Mouse (Mus musculus) embryonic facial prominence, embryonic 12.5 days (tissue): ENCODE results near the gene Fam50b. TPM values are rescaled to one million over a fixed set of nuclear protein-coding genes. Genes with fewer than 3 reads are reported as not detected.

Source experiments
- ATAC-seq: fragments of 200-750 bp; cut with Nextera tagmentation; 2 replicates; pipeline ENCODE4 v1.8.0; 2017; ENCODE audit not compliant: insufficient number of reproducible peaks, insufficient read depth, low FRiP score, low TSS enrichment
- H3K27ac ChIP-seq: fragments of 300-500 bp; sonication (generic); 2 replicates; pipeline ENCODE4 v1.5.1; 2016; ENCODE audit warnings: mild to moderate bottlenecking
- H3K27me3 ChIP-seq: fragments of 300-500 bp; sonication (generic); 2 replicates; pipeline ENCODE4 v1.6.1; 2016; ENCODE audit warnings: mild to moderate bottlenecking, moderate library complexity
- H3K36me3 ChIP-seq: fragments of 300-500 bp; sonication (generic); 2 replicates; pipeline ENCODE4 v1.6.1; 2016; ENCODE audit warnings: mild to moderate bottlenecking
- H3K4me1 ChIP-seq: fragments of 300-500 bp; sonication (generic); 2 replicates; pipeline ENCODE4 v1.6.1; 2016
- H3K4me2 ChIP-seq: fragments of 300-500 bp; sonication (generic); replicated peaks from 2 replicates; pipeline ENCODE4 v1.6.1; 2016; ENCODE audit warnings: mild to moderate bottlenecking, moderate library complexity
- H3K4me3 ChIP-seq: fragments of 300-500 bp; sonication (generic); 2 replicates; pipeline ENCODE4 v1.5.1; 2016; ENCODE audit warnings: mild to moderate bottlenecking
- H3K9ac ChIP-seq: fragments of 300-500 bp; sonication (generic); 2 replicates; pipeline ENCODE4 v1.6.1; 2016; ENCODE audit warnings: mild to moderate bottlenecking, moderate library complexity
- H3K9me3 ChIP-seq: fragments of 300-500 bp; sonication (generic); 2 replicates; pipeline ENCODE4 v1.6.1; 2016; ENCODE audit warnings: mild to moderate bottlenecking, moderate library complexity
- WGBS: fragments of 180-500 bp; shearing (Covaris S2); methylation state at CpG from one replicate; pipeline ENCODE4 v1.1.7; 2016; 5-methylcytosine and 5-hydroxymethylcytosine counted together
- polyA plus RNA-seq: library from polyadenylated mRNA; unstranded; fragments of >200 nt; fragmentation: Nextera tagmentation; extraction: Ambion mirVana; gene quantifications from 2 replicates; pipeline ENCODE4 v1.2.1, GENCODE M21; 2016

The Fam50b gene
- not detected in 2 replicates for polyA plus RNA-seq

GRCm38 (mm10) chr13:34734686-34735085 is at the start of gene Fam50b:
Gene Fam50b, plus strand, starts transcription at chr13:34734850.
- no peaks in the 10 kb centered on the region for H3K9me3 ChIP-seq
- no peak for ATAC-seq
- H3K4me2 ChIP-seq, result no peak within 1 kb of the TSS
- H3K36me3 ChIP-seq, result no peaks in the 10 kb centered on the region
- H3K9ac ChIP-seq, result no peak within 1 kb of the TSS
- no peaks in the 10 kb centered on the region for H3K27me3 ChIP-seq
- WGBS, result 29% methylated on average over 5 of the region's 5 CpGs
- H3K4me3 ChIP-seq, result no peak within 1 kb of the TSS
- no peak within 1 kb of the TSS for H3K27ac ChIP-seq
- no peaks in the 10 kb centered on the region for H3K4me1 ChIP-seq

GRCm38 (mm10) chr13:34685008-34685765 is 49.5 kb upstream of the Fam50b start:
- no peak overlapping the region for H3K4me3 ChIP-seq
- H3K9ac ChIP-seq, result no peak overlapping the region
- no peaks in the 10 kb centered on the region for H3K36me3 ChIP-seq
- H3K4me1 ChIP-seq, result no peaks in the 10 kb centered on the region
- no peak overlapping the region for H3K4me2 ChIP-seq
- no peaks in the 10 kb centered on the region for H3K9me3 ChIP-seq
- no peak overlapping the region for H3K27ac ChIP-seq
- WGBS, result 67% methylated on average over 7 of the region's 7 CpGs
- ATAC-seq, result no peak
- no peaks in the 10 kb centered on the region for H3K27me3 ChIP-seq

DNA sequence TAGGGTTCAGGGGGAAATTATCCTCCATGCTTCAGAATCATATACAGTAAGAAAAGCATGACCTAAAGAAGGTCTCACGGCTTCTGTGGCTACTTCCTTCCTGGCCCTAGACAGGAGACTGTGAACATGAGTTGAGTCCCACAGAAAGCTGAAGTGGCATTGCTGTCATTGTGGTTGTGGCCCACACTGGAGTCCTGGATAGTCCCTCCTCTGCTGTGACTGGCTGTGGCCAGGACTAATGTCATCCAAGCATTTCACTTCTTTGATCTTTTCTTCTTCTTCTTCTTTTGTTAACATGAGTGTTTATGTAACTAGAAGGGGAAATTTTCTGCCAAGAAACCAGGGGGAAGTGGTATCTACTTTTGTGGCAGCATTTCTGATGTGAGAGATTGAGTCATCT is 43.6 kb upstream of the Fam50b start:
- Histone ChIP-seq H3K36me3 (no peaks in the 10 kb centered on the region), H3K27me3 (no peaks in the 10 kb centered on the region), H3K27ac (no peak overlapping the region), H3K9ac (no peak overlapping the region), H3K4me3 (no peak overlapping the region), H3K4me1 (no peaks in the 10 kb centered on the region), H3K9me3 (no peaks in the 10 kb centered on the region), H3K4me2 (no peak overlapping the region)
- ATAC-seq, result no peak
- 87% methylated on average over 1 of the region's 1 CpGs for WGBS

DNA sequence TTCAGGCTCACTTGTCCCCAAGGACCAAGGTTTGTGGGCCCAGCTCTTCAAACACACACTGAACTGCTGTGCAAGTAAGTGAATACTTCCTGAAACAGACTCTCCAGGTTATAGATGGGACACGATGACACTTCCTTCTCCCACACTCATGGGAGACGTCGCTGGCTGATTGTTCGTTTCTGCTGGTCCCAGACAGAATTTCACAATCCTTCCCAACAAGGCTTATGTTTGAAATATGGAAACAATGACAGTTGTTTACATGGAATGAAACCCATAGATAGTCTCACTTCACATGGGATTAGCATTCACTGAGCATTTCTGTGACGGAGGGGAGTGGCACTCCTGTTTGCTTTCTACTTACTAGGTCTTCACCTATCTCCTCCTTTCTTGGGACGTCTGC is 41.5 kb upstream of the Fam50b start:
- Histone ChIP-seq H3K4me3 (no peak overlapping the region), H3K9ac (no peak overlapping the region), H3K9me3 (no peaks in the 10 kb centered on the region), H3K4me2 (no peak overlapping the region), H3K27ac (no peak overlapping the region), H3K36me3 (no peaks in the 10 kb centered on the region), H3K27me3 (no peaks in the 10 kb centered on the region), H3K4me1 (no peaks in the 10 kb centered on the region)
- ATAC-seq, result no peak
- 78% methylated on average over 6 of the region's 6 CpGs for WGBS

- no peak for ATAC-seq
- WGBS, result 82% methylated on average over 7 of the region's 7 CpGs
- no peaks in the 10 kb centered on the region for H3K36me3 ChIP-seq
- H3K27ac ChIP-seq, result no peak overlapping the region
- H3K4me3 ChIP-seq, result no peak overlapping the region
- no peaks in the 10 kb centered on the region for H3K4me1 ChIP-seq
- H3K9ac ChIP-seq, result no peak overlapping the region
- no peaks in the 10 kb centered on the region for H3K9me3 ChIP-seq
- H3K4me2 ChIP-seq, result no peak overlapping the region
- no peaks in the 10 kb centered on the region for H3K27me3 ChIP-seq
These were observed 37.8 kb upstream of the Fam50b start for GRCm38 (mm10) chr13:34696734-34697332.

DNA sequence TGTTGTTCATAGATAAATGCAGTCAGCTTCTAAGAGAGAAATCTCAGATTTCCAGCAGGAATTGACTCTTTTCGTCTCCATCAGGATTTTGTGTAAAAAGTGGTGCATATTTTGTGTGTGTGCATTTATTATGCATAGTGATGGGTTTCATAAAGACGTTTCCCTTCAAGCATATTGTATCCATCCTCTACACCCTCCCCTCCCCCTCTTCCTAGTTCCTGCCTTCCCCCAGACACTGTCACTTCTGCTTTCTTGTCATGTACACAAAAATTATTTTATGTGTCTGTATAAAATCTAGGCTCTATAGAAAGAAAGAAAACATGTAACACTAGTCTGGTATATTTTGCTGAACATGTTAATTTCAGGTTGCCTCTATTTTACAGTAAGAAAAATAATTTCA is 34.6 kb upstream of the Fam50b start:
- Histone ChIP-seq H3K9ac (no peak overlapping the region), H3K36me3 (no peaks in the 10 kb centered on the region), H3K4me3 (no peak overlapping the region), H3K27me3 (no peaks in the 10 kb centered on the region), H3K9me3 (no peaks in the 10 kb centered on the region), H3K4me2 (no peak overlapping the region), H3K27ac (no peak overlapping the region), H3K4me1 (no peaks in the 10 kb centered on the region)
- no peak for ATAC-seq
- WGBS, result 53% methylated on average over 2 of the region's 2 CpGs

GRCm38 (mm10) chr13:34700630-34701029 is 34.0 kb upstream of the Fam50b start:
- H3K27ac ChIP-seq, result no peak overlapping the region
- no peak overlapping the region for H3K9ac ChIP-seq
- WGBS, result 81% methylated on average over 1 of the region's 1 CpGs
- no peaks in the 10 kb centered on the region for H3K4me1 ChIP-seq
- H3K9me3 ChIP-seq, result no peaks in the 10 kb centered on the region
- H3K27me3 ChIP-seq, result no peaks in the 10 kb centered on the region
- no peak overlapping the region for H3K4me2 ChIP-seq
- no peaks in the 10 kb centered on the region for H3K36me3 ChIP-seq
- ATAC-seq, result no peak
- H3K4me3 ChIP-seq, result no peak overlapping the region

DNA sequence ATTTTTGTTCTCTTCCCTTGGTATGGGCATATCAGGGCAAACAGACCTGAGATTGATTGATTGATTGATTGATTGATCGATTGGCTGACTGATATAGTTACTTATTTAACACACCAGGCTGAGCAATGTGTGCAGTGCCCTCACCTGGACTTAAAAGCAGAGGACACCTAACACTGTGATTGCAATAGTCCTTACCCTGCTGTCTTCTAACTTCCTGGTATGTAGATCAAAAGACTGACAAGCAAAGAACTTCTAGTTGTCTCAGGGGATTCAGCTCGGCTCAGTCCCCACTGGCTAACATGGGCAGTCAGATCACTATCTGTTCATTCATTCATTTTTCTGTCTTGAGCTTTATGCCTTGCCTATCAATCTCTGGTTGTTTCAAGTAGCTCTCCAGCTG is 31.3 kb upstream of the Fam50b start:
- H3K9me3 ChIP-seq, result no peaks in the 10 kb centered on the region
- H3K27me3 ChIP-seq, result no peaks in the 10 kb centered on the region
- no peak for ATAC-seq
- no peaks in the 10 kb centered on the region for H3K36me3 ChIP-seq
- no peak overlapping the region for H3K27ac ChIP-seq
- H3K4me2 ChIP-seq, result no peak overlapping the region
- WGBS, result 70% methylated on average over 2 of the region's 2 CpGs
- H3K4me1 ChIP-seq, result no peaks in the 10 kb centered on the region
- H3K4me3 ChIP-seq, result no peak overlapping the region
- H3K9ac ChIP-seq, result no peak overlapping the region

DNA sequence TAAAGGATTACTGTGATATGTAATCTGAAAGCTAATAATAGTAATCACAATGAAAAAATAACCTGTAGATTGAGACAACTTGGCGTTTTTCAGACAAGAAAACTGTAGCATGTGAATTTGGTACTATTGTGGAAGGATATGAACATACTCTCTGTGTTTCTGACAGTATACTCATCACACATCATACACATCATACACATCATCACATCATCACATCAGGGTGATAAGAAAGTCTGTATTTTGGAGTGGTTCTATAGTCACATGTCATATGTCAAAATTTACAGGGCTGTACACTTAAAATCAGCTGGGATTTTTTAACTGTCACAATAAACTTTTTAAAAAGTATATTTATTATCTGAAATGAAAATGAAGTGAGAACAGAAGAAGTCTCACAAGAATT is 30.9 kb upstream of the Fam50b start:
- Histone ChIP-seq H3K4me1 (no peaks in the 10 kb centered on the region), H3K9me3 (no peaks in the 10 kb centered on the region), H3K9ac (no peak overlapping the region), H3K36me3 (no peaks in the 10 kb centered on the region), H3K4me2 (no peak overlapping the region), H3K4me3 (no peak overlapping the region), H3K27me3 (no peaks in the 10 kb centered on the region), H3K27ac (no peak overlapping the region)
- 79% methylated on average over 1 of the region's 1 CpGs for WGBS
- ATAC-seq, result no peak

- Histone ChIP-seq H3K4me2 (no peak overlapping the region), H3K27ac (no peak overlapping the region), H3K36me3 (no peaks in the 10 kb centered on the region), H3K9ac (no peak overlapping the region), H3K4me1 (no peaks in the 10 kb centered on the region), H3K4me3 (no peak overlapping the region), H3K27me3 (no peaks in the 10 kb centered on the region), H3K9me3 (no peaks in the 10 kb centered on the region)
- 85% methylated on average over 3 of the region's 3 CpGs for WGBS
- no peak for ATAC-seq
These were observed 29.8 kb upstream of the Fam50b start for GRCm38 (mm10) chr13:34704835-34705234.

GRCm38 (mm10) chr13:34708955-34709354 is 25.7 kb upstream of the Fam50b start:
- Histone ChIP-seq H3K9ac (no peak overlapping the region), H3K27me3 (no peaks in the 10 kb centered on the region), H3K9me3 (no peaks in the 10 kb centered on the region), H3K4me1 (no peaks in the 10 kb centered on the region), H3K36me3 (no peaks in the 10 kb centered on the region), H3K4me3 (no peak overlapping the region), H3K27ac (no peak overlapping the region), H3K4me2 (no peak overlapping the region)
- WGBS, result 62% methylated on average over 3 of the region's 3 CpGs
- no peak for ATAC-seq

DNA sequence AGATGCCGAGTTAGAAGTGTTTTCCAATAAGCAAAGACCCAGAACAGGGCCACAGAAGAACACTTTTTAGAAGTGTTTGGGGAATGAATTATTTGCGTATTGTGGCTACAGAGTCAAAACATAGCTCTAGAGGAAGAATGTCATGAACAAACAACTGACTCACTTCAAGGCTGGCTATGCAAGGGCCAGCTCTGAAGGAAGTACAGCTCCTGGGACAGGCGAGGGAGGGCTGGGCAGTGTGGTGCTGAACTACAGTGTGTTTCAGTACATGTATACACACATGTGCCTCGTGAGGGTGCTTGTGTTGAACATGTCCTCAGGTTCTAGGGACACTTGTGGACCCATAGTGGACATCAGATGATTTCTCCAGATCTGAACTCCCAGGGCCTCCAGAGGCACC is 25.1 kb upstream of the Fam50b start:
- H3K9ac ChIP-seq, result no peak overlapping the region
- H3K27me3 ChIP-seq, result no peaks in the 10 kb centered on the region
- WGBS, result 87% methylated on average over 4 of the region's 4 CpGs
- no peak overlapping the region for H3K4me2 ChIP-seq
- ATAC-seq, result no peak
- no peaks in the 10 kb centered on the region for H3K4me1 ChIP-seq
- no peak overlapping the region for H3K27ac ChIP-seq
- no peak overlapping the region for H3K4me3 ChIP-seq
- H3K36me3 ChIP-seq, result no peaks in the 10 kb centered on the region
- H3K9me3 ChIP-seq, result no peaks in the 10 kb centered on the region
